Mouse (Mus musculus) neural tube, embryonic 14.5 days (tissue): ENCODE results near the gene Ephb1. TPM values are rescaled to one million over a fixed set of nuclear protein-coding genes. Genes with fewer than 3 reads are reported as not detected.

ENCODE experiments used
- ATAC-seq: fragments of 200-750 bp; cut with Nextera tagmentation; 2 replicates; pipeline ENCODE4 v1.8.0; 2017; ENCODE audit warnings: low read depth, mild to moderate bottlenecking, moderate TSS enrichment, moderate library complexity
- H3K27ac ChIP-seq: fragments of 300-500 bp; sonication (generic); 2 replicates; pipeline ENCODE4 v1.5.1; 2014; ENCODE audit warnings: low read depth, mild to moderate bottlenecking, control low read depth, low read length, moderate library complexity, mixed read lengths
- H3K27me3 ChIP-seq: fragments of 300-500 bp; sonication (generic); 2 replicates; pipeline ENCODE4 v1.6.1; 2014; ENCODE audit warnings: low read length; ENCODE audit not compliant: control insufficient read depth, insufficient read depth
- H3K36me3 ChIP-seq: fragments of 300-500 bp; sonication (generic); 2 replicates; pipeline ENCODE4 v1.6.1; 2014; ENCODE audit warnings: low read length, mixed read lengths; ENCODE audit not compliant: control insufficient read depth, insufficient read depth
- H3K4me1 ChIP-seq: fragments of 300-500 bp; sonication (generic); 2 replicates; pipeline ENCODE4 v1.6.1; 2014; ENCODE audit warnings: low read length; ENCODE audit not compliant: control insufficient read depth, insufficient read depth
- H3K4me2 ChIP-seq: fragments of 300-500 bp; sonication (generic); 2 replicates; pipeline ENCODE4 v1.6.1; 2014; ENCODE audit warnings: mild to moderate bottlenecking, low read depth, low read length, control low read depth
- H3K4me3 ChIP-seq: fragments of 300-500 bp; sonication (generic); 2 replicates; pipeline ENCODE4 v1.5.1; 2014; ENCODE audit warnings: low read depth, low read length, control low read depth, mixed read lengths
- H3K9ac ChIP-seq: fragments of 300-500 bp; sonication (generic); replicated peaks from 2 replicates; pipeline ENCODE4 v1.6.1; 2014; ENCODE audit warnings: low read depth, mild to moderate bottlenecking, control low read depth, low read length, mixed read lengths
- H3K9me3 ChIP-seq: fragments of 300-500 bp; sonication (generic); 2 replicates; pipeline ENCODE4 v1.6.1; 2016; ENCODE audit warnings: low read length; ENCODE audit not compliant: control insufficient read depth
- WGBS: fragments of 180-500 bp; shearing (Covaris S2); extraction: QIAGEN DNeasy Blood & Tissue Kit; methylation state at CpG from one replicate; pipeline ENCODE4 v1.1.7; 2014; 5-methylcytosine and 5-hydroxymethylcytosine counted together
- polyA plus RNA-seq: library from polyadenylated mRNA; unstranded; fragments of >200 nt; fragmentation: Nextera tagmentation; extraction: Ambion mirVana; gene quantifications from 2 replicates; pipeline ENCODE4 v1.2.1, GENCODE M21; 2014

Ephb1 gene
- polyA plus RNA-seq, 1 experiment from 2014 or later = 48.7 TPM

GRCm38 (mm10) chr9:102305432-102306100 lies 48.9 kb downstream of the Ephb1 start:
- H3K36me3 ChIP-seq = no peaks in the 10 kb centered on the region
- no peak overlapping the region for H3K9ac ChIP-seq

GRCm38 (mm10) chr9:102304796-102305195 lies 49.7 kb downstream of the Ephb1 start:
- H3K9ac ChIP-seq = no peak overlapping the region
- no peaks in the 10 kb centered on the region for H3K9me3 ChIP-seq
- no peak for ATAC-seq
- no peak overlapping the region for H3K4me2 ChIP-seq
- no peak overlapping the region for H3K27ac ChIP-seq
- 46% methylated on average over 3 of the region's 3 CpGs for WGBS
- no peak overlapping the region for H3K4me3 ChIP-seq
- peaks cover 8% of the 10 kb centered on the region; the same call in 1 of the 2 replicates for H3K4me1 ChIP-seq
- no peaks in the 10 kb centered on the region for H3K36me3 ChIP-seq
- H3K27me3 ChIP-seq = no peaks in the 10 kb centered on the region

More at GRCm38 (mm10) chr9:102305432-102306100, 48.9 kb downstream of the Ephb1 start:
- peaks cover 8% of the 10 kb centered on the region; the same call in 1 of the 2 replicates for H3K4me1 ChIP-seq
- H3K4me2 ChIP-seq = no peak overlapping the region
- ATAC-seq = no peak
- no peaks in the 10 kb centered on the region for H3K9me3 ChIP-seq
- H3K27ac ChIP-seq = no peak overlapping the region
- H3K4me3 ChIP-seq = no peak overlapping the region
- WGBS = 90% methylated on average over 7 of the region's 7 CpGs
- no peaks in the 10 kb centered on the region for H3K27me3 ChIP-seq

GRCm38 (mm10) chr9:102303882-102304281 lies 50.6 kb downstream of the Ephb1 start:
- H3K27ac ChIP-seq = no peak overlapping the region
- no peaks in the 10 kb centered on the region for H3K9me3 ChIP-seq
- H3K9ac ChIP-seq = no peak overlapping the region
- H3K4me2 ChIP-seq = no peak overlapping the region
- no peak overlapping the region for H3K4me3 ChIP-seq
- no peak; the same call in 1 of the 2 replicates for ATAC-seq
- H3K36me3 ChIP-seq = no peaks in the 10 kb centered on the region
- H3K4me1 ChIP-seq = peaks cover 8% of the 10 kb centered on the region; the same call in 1 of the 2 replicates
- 36% methylated on average over 13 of the region's 13 CpGs for WGBS
- no peaks in the 10 kb centered on the region for H3K27me3 ChIP-seq

- no peaks in the 10 kb centered on the region for H3K36me3 ChIP-seq
- no peak overlapping the region for H3K4me3 ChIP-seq
- H3K4me1 ChIP-seq = peaks cover 8% of the 10 kb centered on the region; the same call in 1 of the 2 replicates
- WGBS = 91% methylated on average over 4 of the region's 4 CpGs
- ATAC-seq = no peak
- no peak overlapping the region for H3K4me2 ChIP-seq
- H3K27me3 ChIP-seq = no peaks in the 10 kb centered on the region
- no peak overlapping the region for H3K27ac ChIP-seq
- H3K9ac ChIP-seq = no peak overlapping the region
- H3K9me3 ChIP-seq = no peaks in the 10 kb centered on the region
Observed at GRCm38 (mm10) chr9:102300985-102301384, 53.5 kb downstream of the Ephb1 start.

GRCm38 (mm10) chr9:102298741-102299140 lies 55.8 kb downstream of the Ephb1 start:
- no peak overlapping the region for H3K4me3 ChIP-seq
- 57% methylated on average over 8 of the region's 8 CpGs for WGBS
- no peaks in the 10 kb centered on the region for H3K9me3 ChIP-seq
- no peaks in the 10 kb centered on the region for H3K36me3 ChIP-seq
- no peak overlapping the region for H3K27ac ChIP-seq
- H3K9ac ChIP-seq = no peak overlapping the region
- ATAC-seq = no peak
- H3K27me3 ChIP-seq = no peaks in the 10 kb centered on the region
- no peak overlapping the region for H3K4me2 ChIP-seq
- H3K4me1 ChIP-seq = 0 out of 2 replicates have a peak, but pooled peaks cover 2% of the 10 kb centered on the region

GRCm38 (mm10) chr9:102297986-102298385 lies 56.5 kb downstream of the Ephb1 start:
- Histone ChIP-seq H3K4me1 (no peaks in the 10 kb centered on the region), H3K9ac (no peak overlapping the region), H3K27ac (no peak overlapping the region), H3K4me2 (no peak overlapping the region), H3K36me3 (no peaks in the 10 kb centered on the region), H3K4me3 (no peak overlapping the region), H3K9me3 (no peaks in the 10 kb centered on the region), H3K27me3 (no peaks in the 10 kb centered on the region)
- no peak for ATAC-seq
- 66% methylated on average over 5 of the region's 5 CpGs for WGBS

GRCm38 (mm10) chr9:102297176-102297575 lies 57.3 kb downstream of the Ephb1 start:
- 69% methylated on average over 3 of the region's 3 CpGs for WGBS
- Histone ChIP-seq H3K27me3 (no peaks in the 10 kb centered on the region), H3K4me1 (no peaks in the 10 kb centered on the region), H3K9me3 (no peaks in the 10 kb centered on the region), H3K4me3 (no peak overlapping the region), H3K27ac (no peak overlapping the region), H3K9ac (no peak overlapping the region), H3K4me2 (no peak overlapping the region), H3K36me3 (no peaks in the 10 kb centered on the region)
- ATAC-seq = no peak

GRCm38 (mm10) chr9:102293605-102294004 lies 60.9 kb downstream of the Ephb1 start:
- Histone ChIP-seq H3K27me3 (no peaks in the 10 kb centered on the region), H3K36me3 (no peaks in the 10 kb centered on the region), H3K9ac (no peak overlapping the region), H3K9me3 (no peaks in the 10 kb centered on the region), H3K4me1 (0 out of 2 replicates have a peak, but pooled peaks cover 3% of the 10 kb centered on the region), H3K4me2 (no peak overlapping the region), H3K27ac (no peak overlapping the region), H3K4me3 (no peak overlapping the region)
- no peak for ATAC-seq
- WGBS = 93% methylated on average over 3 of the region's 3 CpGs

- Histone ChIP-seq H3K4me2 (no peak overlapping the region), H3K4me1 (0 out of 2 replicates have a peak, but pooled peaks cover 4% of the 10 kb centered on the region), H3K4me3 (no peak overlapping the region), H3K27me3 (no peaks in the 10 kb centered on the region), H3K27ac (no peak overlapping the region), H3K9me3 (no peaks in the 10 kb centered on the region), H3K9ac (no peak overlapping the region), H3K36me3 (no peaks in the 10 kb centered on the region)
- ATAC-seq = no peak
- WGBS = 86% methylated on average over 3 of the region's 3 CpGs
Observed at GRCm38 (mm10) chr9:102291230-102291629, 63.3 kb downstream of the Ephb1 start.
